Mouse (Mus musculus) lung, postnatal 0 days (tissue): Measurements from ENCODE around the gene Eif2b3.

ENCODE experiments used
- CTCF ChIP-seq: IDR thresholded peaks from 2 replicates; pipeline ENCODE4 v1.5.1; 2016; ENCODE audit warnings: antibody characterized with exemption, mild to moderate bottlenecking
- EP300 ChIP-seq: IDR thresholded peaks from 2 replicates; pipeline ENCODE4 v1.6.1; 2016; ENCODE audit warnings: antibody characterized with exemption, mild to moderate bottlenecking, control low read depth

GRCm38 (mm10) chr4:116976503-116976902 is 42.7 kb upstream of the Eif2b3 start:
- no peak for TF ChIP-seq EP300
- TF ChIP-seq CTCF = peak; percentile 29
